Mouse (Mus musculus) hindbrain, postnatal 0 days (tissue): ENCODE measurements at regions not wholly inside any gene's neighbourhood (a gene's known extent, or its start where the extent isn't known, plus 50 kb on each side); places are given as distances from the start of the nearest gene placed in this dataset.

Experiments used
- ATAC-seq: fragments of 200-750 bp; cut with Nextera tagmentation; 2 replicates; pipeline ENCODE4 v1.8.0; 2017; ENCODE audit warnings: mild to moderate bottlenecking, moderate TSS enrichment, moderate library complexity
- DNase-seq: peaks from one replicate; pipeline ENCODE4 v3.0.0-alpha.2; 2015; ENCODE audit warnings: low spot score
- H3K27ac ChIP-seq: fragments of 300-500 bp; sonication (generic); 2 replicates; pipeline ENCODE4 v1.5.1; 2014; ENCODE audit warnings: mild to moderate bottlenecking
- H3K27me3 ChIP-seq: fragments of 300-500 bp; sonication (generic); 2 replicates; pipeline ENCODE4 v1.6.1; 2014; ENCODE audit warnings: low read length, mixed read lengths; ENCODE audit not compliant: insufficient read depth
- H3K36me3 ChIP-seq: fragments of 300-500 bp; sonication (generic); 2 replicates; pipeline ENCODE4 v1.6.1; 2014; ENCODE audit warnings: low read length, mixed read lengths; ENCODE audit not compliant: insufficient read depth
- H3K4me1 ChIP-seq: fragments of 300-500 bp; sonication (generic); 2 replicates; pipeline ENCODE4 v1.6.1; 2014; ENCODE audit warnings: antibody characterized with exemption, low read length, mixed read lengths; ENCODE audit not compliant: insufficient read depth
- H3K4me2 ChIP-seq: fragments of 300-500 bp; sonication (generic); 2 replicates; pipeline ENCODE4 v1.6.1; 2014; ENCODE audit warnings: low read depth, mild to moderate bottlenecking, low read length, moderate library complexity, mixed read lengths
- H3K4me3 ChIP-seq: fragments of 300-500 bp; sonication (generic); 2 replicates; pipeline ENCODE4 v1.5.1; 2014; ENCODE audit warnings: low read length
- H3K9ac ChIP-seq: fragments of 300-500 bp; sonication (generic); replicated peaks from 2 replicates; pipeline ENCODE4 v1.6.1; 2014; ENCODE audit warnings: mild to moderate bottlenecking, low read length, moderate library complexity, mixed read lengths
- H3K9me3 ChIP-seq: fragments of 300-500 bp; sonication (generic); 2 replicates; pipeline ENCODE4 v1.6.1; 2016; ENCODE audit warnings: low read length, mixed read lengths
- CTCF ChIP-seq: IDR thresholded peaks from 2 replicates; pipeline ENCODE4 v1.5.1; 2016; ENCODE audit warnings: antibody characterized with exemption, control low read depth, low read depth
- WGBS: fragments of 180-500 bp; shearing (Covaris S2); extraction: QIAGEN DNeasy Blood & Tissue Kit; methylation state at CpG from one replicate; pipeline ENCODE4 v1.1.7; 2014; 5-methylcytosine and 5-hydroxymethylcytosine counted together

DNA sequence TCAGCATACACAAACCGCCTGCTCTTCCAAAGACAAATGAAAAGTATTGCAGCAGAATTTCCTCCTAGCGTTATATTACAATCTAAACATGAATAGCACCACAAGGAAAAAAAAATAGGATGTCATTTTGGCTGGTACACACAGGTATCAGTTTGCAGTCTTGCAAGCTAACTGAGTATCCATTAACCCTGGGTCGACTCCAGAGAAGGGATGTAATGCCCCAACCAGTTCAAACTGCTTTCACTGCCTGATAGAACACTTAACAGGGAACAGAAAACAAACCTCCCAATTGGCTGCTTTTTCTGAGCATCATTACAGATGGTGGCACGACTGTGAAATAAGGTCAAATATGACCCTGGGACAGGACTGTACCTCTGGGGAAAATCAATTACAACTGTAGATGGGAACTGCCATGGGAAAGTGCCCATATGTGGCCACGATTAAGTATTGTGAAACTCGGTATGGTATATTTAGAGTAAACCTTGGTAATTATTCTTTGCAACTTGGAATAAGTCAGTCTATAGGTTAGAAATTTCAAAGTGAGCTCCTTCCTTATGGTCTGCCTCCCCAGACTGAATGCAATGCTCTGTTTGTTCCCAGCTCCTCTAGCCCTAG is 137.5 kb upstream of the Sgk1 start:
- no peaks in the 10 kb centered on the region for H3K36me3 ChIP-seq
- no peaks in the 10 kb centered on the region for H3K27me3 ChIP-seq
- no peak overlapping the region for H3K27ac ChIP-seq
- ATAC-seq (no peak), DNase-seq (no peak)
- H3K4me3 ChIP-seq, result no peak overlapping the region
- WGBS, result 74% methylated on average over 6 of the region's 6 CpGs
- H3K4me1 ChIP-seq, result peaks cover 4% of the 10 kb centered on the region; the same call in 1 of the 2 replicates
- no peak overlapping the region for H3K4me2 ChIP-seq
- no peaks in the 10 kb centered on the region for H3K9me3 ChIP-seq
- no peak for TF ChIP-seq CTCF
- no peak overlapping the region for H3K9ac ChIP-seq

DNA sequence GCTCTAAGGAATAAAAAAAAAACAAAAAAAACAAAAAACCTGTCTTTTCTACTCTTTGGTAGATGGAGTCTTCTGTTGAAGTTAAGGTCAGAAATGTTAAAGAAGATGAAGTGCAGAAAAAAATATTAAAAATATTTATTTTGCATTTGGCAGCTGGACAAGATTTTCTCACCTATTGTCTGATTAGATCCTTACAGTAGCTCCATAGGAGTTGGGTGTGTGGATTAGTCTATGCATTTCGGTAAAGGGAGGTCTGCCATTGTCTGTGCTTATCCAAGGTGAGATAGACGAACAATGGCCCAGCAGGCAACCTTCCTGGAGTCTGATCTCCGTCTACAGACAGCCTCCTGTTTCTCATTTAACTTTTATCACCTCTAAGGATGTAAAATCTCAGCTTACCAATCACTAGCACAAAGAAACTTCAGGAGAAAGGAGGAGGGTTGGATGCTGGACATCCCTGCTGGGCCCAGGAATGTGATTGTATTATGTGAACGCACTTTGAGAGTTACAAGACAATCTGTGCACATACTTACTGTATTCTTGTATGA is 136.0 kb upstream of the Sgk1 start:
- DNase-seq, result no peak
- H3K9ac ChIP-seq, result no peak overlapping the region
- 21% methylated on average over 4 of the region's 4 CpGs for WGBS
- H3K9me3 ChIP-seq, result no peaks in the 10 kb centered on the region
- no peak for TF ChIP-seq CTCF
- no peaks in the 10 kb centered on the region for H3K27me3 ChIP-seq
- H3K4me1 ChIP-seq, result peaks cover 4% of the 10 kb centered on the region; the same call in 1 of the 2 replicates
- no peaks in the 10 kb centered on the region for H3K36me3 ChIP-seq
- H3K27ac ChIP-seq, result no peak overlapping the region
- H3K4me2 ChIP-seq, result no peak overlapping the region
- no peak for ATAC-seq
- H3K4me3 ChIP-seq, result no peak overlapping the region

DNA sequence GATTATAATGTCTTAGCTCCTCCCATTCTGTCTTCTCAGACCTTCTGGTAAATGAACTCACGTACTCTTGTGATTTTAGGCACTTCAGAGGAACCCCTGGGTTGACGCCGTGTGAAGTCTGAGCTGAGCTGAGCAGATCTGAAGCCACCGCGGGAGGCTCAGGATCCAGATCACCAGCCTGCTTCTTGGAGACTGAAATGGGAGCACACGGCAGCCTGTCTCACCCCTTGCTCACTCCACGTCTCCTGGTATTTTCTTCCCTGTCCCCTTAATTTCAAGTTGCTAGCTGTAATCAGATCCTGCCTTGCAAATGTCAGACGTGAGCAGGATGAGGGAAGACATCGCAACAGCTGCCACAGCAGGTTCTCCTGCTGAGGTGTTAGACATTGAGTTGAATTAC is 135.3 kb upstream of the Sgk1 start:
- Histone ChIP-seq H3K9ac (no peak overlapping the region), H3K9me3 (no peaks in the 10 kb centered on the region), H3K4me1 (peaks cover 4% of the 10 kb centered on the region; the same call in 1 of the 2 replicates), H3K27me3 (no peaks in the 10 kb centered on the region), H3K4me3 (no peak overlapping the region), H3K27ac (no peak overlapping the region), H3K36me3 (no peaks in the 10 kb centered on the region), H3K4me2 (no peak overlapping the region)
- ATAC-seq (no peak), DNase-seq (no peak)
- no peak for TF ChIP-seq CTCF
- whole genome bisulfite sequencing, result 16% methylated on average over 9 of the region's 9 CpGs

DNA sequence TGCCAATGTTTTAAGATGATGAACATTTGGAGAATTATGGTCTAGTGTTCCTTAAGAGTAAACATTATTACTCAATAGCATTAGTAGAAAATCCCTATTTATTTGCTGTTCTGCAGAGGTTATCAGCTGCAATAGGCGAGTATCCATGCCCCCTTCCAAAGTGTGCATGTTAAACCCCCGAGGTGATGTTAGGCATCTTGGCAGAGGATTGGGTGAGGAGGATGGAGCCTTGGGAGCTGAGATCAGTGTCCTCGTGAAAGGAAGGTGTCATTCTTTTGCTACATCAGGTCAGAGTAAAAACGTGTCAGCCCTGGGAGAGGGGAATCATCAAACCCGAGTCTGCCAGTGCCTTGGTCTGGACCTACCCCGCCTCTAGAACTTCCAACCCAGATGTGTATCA is 130.7 kb upstream of the Sgk1 start:
- Histone ChIP-seq H3K4me1 (peaks cover 4% of the 10 kb centered on the region; the same call in 1 of the 2 replicates), H3K9me3 (no peaks in the 10 kb centered on the region), H3K4me3 (no peak overlapping the region), H3K27me3 (no peaks in the 10 kb centered on the region), H3K27ac (no peak overlapping the region), H3K9ac (no peak overlapping the region), H3K36me3 (no peaks in the 10 kb centered on the region), H3K4me2 (no peak overlapping the region)
- DNase-seq, result no peak
- 84% methylated on average over 6 of the region's 6 CpGs for WGBS
- no peak for ATAC-seq
- TF ChIP-seq CTCF, result no peak

DNA sequence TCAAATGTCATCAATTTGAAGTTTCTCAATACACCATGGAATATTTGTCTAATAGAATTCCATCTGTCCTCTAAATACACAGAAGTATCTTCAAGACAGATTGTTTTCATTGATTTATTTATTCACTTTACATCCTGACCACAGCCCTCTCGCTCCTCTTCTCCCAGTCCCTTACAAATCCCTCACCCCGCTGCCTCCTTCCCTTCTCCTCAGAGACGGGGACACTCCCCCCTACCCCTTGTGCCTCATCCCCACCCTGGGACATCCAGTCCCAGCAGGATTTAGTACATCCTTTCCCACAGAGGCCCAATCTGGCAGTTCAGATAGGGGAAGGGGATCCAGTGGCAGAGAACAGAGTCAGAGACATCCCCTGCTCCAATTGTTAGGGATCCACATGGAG is 129.6 kb upstream of the Sgk1 start:
- Histone ChIP-seq H3K4me1 (no peaks in the 10 kb centered on the region), H3K9me3 (no peaks in the 10 kb centered on the region), H3K27ac (no peak overlapping the region), H3K36me3 (no peaks in the 10 kb centered on the region), H3K4me3 (no peak overlapping the region), H3K9ac (no peak overlapping the region), H3K4me2 (no peak overlapping the region), H3K27me3 (no peaks in the 10 kb centered on the region)
- no peak for ATAC-seq
- no peak for DNase-seq
- 59% methylated on average over 3 of the region's 3 CpGs for WGBS
- TF ChIP-seq CTCF, result no peak

DNA sequence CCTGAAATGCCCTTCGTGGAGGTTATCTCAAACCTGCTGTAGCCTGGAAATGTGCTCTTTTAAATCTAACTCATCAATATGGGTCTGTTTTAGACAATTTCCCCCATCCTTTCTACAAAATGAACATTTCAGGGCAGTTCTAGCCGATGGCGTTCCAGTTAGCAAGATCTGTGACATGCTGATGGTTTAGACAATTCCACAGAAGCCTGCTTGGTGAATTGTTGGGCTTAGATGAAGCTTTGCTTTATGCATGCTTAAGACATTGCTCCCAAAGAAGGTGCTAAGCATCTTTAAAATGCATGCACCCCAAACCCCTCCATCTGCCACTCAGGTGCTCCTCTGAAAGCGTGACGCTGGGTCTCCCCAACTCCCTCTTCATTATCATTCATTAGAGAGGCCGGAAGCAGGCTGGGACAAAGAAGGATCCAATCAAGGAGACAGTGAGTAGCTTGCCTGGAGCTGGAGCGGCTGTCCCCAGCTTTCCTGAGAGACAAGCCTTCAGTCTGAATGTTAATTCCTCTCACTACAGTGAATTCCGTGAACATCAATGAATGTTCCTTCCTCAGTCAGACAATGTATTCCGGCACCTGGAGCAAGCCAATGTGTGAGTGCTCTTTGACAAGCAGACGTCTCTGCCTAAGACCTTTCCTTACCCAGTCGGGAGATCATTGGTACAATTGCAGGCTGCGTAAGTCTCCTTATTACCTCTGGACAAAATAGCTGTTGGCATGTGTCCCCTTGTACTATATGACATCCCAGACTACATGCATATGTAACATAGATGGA is 127.0 kb upstream of the Sgk1 start:
- DNase-seq (no peak), ATAC-seq (no peak)
- Histone ChIP-seq H3K4me3 (no peak overlapping the region), H3K4me1 (no peaks in the 10 kb centered on the region), H3K36me3 (no peaks in the 10 kb centered on the region), H3K27me3 (no peaks in the 10 kb centered on the region), H3K9ac (no peak overlapping the region), H3K27ac (no peak overlapping the region), H3K9me3 (no peaks in the 10 kb centered on the region), H3K4me2 (no peak overlapping the region)
- no peak for TF ChIP-seq CTCF
- 50% methylated on average over 12 of the region's 12 CpGs for WGBS

DNA sequence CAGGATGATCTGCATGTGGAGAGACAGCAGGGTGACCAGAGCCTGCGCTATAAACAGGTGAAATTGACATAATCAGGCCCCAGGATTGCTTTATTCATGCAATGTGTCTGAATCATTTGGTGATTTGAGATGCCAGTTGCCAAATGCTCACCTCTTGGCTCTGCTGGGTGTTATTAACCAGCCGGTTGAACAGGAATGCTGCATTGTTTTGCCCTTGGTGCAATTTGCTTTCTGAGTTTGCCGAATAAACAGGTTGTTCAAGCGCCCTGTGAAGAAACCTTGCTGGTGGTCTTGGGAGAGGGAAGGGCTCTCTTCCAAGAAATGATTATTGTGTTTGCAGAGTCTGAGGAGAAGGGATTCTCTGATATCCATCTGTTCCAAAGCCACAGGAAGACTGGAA is 126.3 kb upstream of the Sgk1 start:
- ATAC-seq, result no peak
- no peak for TF ChIP-seq CTCF
- no peaks in the 10 kb centered on the region for H3K9me3 ChIP-seq
- no peaks in the 10 kb centered on the region for H3K36me3 ChIP-seq
- H3K4me2 ChIP-seq, result no peak overlapping the region
- H3K27ac ChIP-seq, result no peak overlapping the region
- no peaks in the 10 kb centered on the region for H3K4me1 ChIP-seq
- 75% methylated on average over 4 of the region's 4 CpGs for WGBS
- no peaks in the 10 kb centered on the region for H3K27me3 ChIP-seq
- DNase-seq, result no peak
- H3K4me3 ChIP-seq, result no peak overlapping the region
- H3K9ac ChIP-seq, result no peak overlapping the region
